Mouse (Mus musculus) kidney, postnatal 36 days (tissue): ENCODE measurements around the gene Krtcap2.
"Not testable (repeated sequence)": the region's sequence is repeated elsewhere in the genome, so short reads cannot be mapped to it uniquely, and the experiment has no call there.

Experiments
- DNase-seq, 2 experiments: peaks; one replicate each; pipeline ENCODE4 v3.0.0; 2021 to 2022; ENCODE audit warnings: mixed read lengths in 2 of 2

The Krtcap2 gene

GRCm38 (mm10) chr3:89245688-89246171 is at the start of gene Krtcap2:
TSS of gene Krtcap2 (plus strand) at chr3:89245966.
- DNase-seq, result peak in 1 of 2 experiments; percentile 35

- peak; percentile 92 to 94 for DNase-seq
Observed at GRCm38 (mm10) chr3:89195979-89196877, 49.5 kb upstream of the Krtcap2 start.

DNA sequence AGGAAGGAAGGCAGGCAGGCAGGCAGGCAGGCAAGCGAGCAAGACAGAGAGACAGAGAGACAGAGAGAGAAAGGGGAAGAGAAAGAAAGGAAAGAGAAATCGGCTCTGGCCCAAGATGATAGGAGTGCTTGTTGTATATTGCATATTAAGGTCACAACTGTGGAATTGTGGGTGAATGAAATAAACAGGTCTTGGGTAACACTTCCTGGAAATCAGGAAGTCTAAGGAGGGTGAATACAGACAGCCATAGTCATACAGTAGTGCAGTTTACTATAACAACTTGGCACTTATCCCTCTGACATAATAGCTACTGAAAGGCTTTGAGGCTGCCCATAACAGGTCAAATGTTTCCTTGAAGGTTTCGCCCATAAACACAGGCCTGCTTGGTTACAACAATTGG is 45.9 kb upstream of the Krtcap2 start:
- DNase-seq, result no peak

DNA sequence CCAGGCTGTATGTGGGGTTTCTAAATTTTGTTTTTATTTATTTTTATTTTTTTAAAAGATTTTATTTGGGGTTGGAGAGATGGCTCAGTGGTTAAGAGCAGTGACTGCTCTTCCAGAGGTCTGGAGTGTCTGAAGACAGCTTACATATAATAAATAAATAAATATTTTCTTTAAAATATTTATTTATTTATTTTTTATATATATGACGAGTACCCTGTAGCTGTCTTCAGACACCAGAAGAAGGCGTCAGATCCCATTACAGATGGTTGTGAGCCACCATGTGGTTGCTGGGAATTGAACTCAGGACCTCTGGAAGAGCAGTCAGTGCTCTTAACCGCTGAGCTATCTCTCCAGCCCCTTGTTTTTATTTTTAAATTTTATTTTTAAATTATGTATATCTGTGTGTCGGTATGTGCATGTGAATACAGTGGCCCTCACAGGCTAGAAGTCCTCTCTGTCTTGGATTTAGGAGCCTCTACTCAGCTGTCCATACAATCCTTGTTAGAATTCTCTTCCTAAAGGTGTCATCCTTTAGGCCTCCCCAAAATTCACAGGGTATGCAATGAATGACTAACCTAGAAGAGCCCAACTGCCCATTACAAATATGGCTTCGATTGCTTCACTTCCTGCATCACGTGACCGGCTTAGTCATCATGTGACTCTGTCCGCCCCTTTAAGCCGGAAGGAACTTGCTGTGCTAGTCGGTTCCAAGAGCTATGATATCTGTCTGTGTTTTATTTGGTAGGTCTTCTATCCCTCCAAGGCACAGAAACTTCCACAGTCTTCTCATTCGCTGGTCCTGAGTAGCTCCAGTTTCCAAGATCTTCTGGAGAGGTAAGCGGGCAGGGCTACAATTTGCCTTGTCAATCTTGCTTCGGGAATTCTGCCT is 43.3 kb upstream of the Krtcap2 start, which contains the start of gene Gba:
Gene Gba, plus strand, starts transcription at position 676 of the 889 bp plus-strand sequence.
- DNase-seq, result peak; percentile 87 to 88

GRCm38 (mm10) chr3:89203142-89203514 is 42.6 kb upstream of the Krtcap2 start:
- no peak for DNase-seq

DNA sequence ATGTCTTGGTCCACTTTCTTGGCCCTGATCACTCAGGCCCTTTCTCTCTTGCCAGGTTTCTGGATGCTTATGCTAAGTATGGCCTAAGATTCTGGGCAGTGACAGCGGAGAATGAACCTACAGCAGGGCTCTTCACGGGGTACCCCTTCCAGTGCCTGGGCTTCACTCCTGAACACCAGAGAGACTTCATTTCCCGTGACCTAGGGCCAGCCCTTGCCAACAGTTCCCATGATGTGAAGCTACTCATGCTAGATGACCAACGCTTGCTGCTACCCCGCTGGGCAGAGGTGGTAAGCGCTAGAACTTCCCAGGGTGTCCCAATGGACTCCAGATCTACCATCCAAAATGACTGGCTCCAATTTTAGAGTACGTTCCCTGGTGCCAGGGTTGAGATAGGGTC is 39.7 kb upstream of the Krtcap2 start:
- DNase-seq, result no peak

DNA sequence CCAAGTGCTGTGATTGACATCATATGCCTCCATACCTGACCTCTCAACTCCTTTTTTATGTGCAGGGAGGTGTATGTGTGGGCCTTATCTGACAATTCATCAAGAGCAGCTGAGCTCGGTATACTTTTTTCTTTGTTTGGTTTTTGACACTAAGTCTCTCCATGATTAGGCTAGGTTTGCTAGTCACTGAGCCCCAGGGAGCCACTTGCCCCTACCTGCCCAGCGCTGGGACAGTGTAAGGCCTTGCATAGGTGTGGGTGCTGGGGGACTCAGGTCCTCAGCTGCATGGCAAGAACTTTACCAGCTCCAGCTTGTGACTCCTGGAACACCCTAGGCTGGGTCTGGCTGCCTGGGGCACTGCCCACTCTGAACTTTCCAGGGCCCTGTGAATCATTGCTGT is 39.1 kb upstream of the Krtcap2 start:
- DNase-seq, result no peak

GRCm38 (mm10) chr3:89208075-89208657 is 37.6 kb upstream of the Krtcap2 start:
- no peak for DNase-seq

GRCm38 (mm10) chr3:89208736-89209135 is 37.0 kb upstream of the Krtcap2 start:
- DNase-seq, result no peak

DNA sequence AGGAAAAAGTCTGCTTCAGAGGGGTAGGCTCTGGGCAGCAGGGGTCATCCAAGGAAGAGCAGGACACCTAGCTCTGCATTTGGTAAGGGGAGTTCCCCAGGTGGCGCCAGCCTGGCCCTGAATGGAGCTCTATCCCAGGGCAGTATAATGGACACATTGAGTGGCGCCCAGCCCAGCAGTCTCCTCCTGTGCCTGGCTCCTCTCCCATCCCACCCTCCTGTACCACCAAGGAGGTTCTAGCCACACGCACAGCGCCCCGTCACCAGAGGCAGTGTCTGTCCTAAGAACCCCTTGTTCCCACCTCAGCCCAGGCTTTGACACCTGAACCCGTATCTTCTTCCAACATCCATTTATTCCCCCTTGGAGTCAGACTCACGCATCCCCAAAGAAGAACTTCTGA is 36.0 kb upstream of the Krtcap2 start:
- DNase-seq, result no peak

DNA sequence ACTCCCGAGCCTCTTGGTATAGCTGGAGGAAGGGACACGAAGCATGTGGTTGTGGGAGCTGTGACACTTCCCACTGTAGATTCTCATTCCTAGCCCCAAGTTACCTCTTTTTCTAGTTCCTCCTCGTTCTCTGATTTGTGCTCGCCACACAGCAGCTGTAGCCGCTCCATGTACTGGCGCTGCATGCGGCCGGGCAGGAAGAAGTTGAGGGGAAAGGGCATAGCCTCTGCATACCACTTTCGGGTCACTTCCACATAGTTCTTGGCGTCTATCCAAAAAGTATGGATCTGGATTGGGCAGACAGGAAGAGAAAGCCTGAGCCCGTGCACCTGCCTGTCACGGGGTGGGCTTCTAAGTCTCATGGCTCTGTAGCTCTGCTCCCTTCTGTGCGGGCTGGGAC is 35.6 kb upstream of the Krtcap2 start:
- peak in 1 of 2 experiments; percentile 45 for DNase-seq

DNA sequence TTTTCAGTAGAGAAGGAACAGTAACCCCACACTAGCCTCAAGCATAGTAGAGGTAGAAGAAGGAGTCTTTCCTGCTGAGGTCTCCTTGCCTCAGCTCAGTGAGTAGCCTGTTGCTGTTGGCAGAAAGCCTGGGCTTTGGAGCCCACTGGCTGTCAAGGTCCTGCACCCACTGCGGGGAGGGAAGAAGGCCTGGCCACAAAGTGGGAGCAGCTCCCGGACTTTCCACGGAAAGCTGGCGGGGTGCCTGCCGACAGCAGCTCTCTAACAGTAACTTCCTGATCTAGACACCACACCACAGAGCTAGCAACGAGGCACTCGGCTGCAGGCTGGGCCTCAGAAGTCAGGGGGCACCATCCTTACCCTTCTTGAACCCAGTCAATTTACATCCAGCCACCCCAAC is 35.0 kb upstream of the Krtcap2 start:
- peak; percentile 29 to 68 for DNase-seq

DNA sequence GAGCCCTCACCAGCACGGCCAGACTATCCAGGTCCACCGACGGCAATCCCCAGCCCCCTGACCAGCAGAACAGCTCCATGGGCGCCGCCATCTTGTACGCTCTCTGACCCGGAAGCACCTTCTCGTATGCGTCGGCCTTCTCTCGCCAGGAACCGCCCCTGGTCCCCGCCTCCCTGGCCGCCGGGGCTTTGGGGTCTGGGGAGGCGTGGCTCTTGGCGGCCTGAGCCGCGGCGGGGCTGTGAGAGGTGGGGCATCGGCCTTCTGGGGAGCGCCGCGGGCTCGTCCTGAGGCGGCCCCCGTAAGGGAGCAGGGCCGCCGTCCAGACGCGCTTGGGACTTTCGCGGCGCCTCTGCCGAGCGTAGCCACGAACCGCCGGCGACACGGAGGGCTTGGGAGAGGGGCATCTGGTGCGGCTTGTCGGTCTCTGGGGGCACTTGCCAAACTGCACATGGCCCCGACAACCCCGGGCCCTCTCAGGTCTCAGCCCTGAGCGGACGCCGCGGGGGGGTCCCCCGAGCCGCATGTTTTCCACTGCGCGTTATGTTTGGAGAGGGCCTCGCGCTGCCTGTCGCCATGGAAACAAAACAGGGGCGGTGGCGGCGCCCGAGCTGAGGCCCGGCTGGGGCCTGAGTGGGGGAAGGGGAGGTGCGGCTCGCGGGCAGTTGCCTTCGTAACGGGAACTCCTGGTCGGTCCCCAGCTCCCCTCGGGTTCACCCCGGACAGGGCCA is 31.8 kb upstream of the Krtcap2 start:
- peak; percentile 94 to 97 for DNase-seq

DNA sequence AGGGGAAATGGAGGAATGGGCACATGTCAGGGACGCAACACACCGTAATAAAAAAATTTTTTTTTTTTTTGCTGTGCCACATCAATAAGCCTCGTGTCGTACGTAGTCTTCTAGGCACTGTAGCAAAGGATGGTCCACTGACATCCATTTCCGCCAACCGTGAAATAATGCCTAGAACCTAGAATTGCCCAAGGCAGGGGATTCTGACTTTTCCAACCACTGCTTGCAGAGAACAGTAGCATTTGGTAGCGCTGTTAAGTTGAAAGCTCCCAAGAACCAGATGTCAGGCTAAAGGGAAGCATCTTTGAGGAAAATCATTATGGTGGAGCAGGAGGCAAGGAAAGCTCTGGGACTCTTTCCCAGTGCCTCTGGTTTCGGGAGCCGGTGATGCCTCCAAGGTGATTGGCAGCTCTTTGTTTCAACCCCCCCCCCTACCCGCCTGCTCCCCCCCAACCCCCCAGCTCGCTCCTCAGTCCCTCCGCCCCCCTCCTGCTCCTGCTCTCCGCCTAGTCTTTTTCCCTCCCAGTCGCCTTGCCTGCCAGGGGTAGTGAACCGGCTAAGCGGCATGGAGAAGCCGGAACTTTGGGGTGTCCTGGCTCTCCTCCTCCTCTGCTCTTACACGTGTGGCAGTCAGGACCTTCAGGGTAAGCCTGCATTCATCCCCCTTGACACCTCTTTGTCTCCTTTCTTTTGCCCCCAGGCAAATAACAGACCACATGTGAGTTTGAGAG is 30.9 kb upstream of the Krtcap2 start, which contains the start of gene Thbs3:
Gene Thbs3, plus strand, starts transcription at position 500 of the 731 bp plus-strand sequence.
- DNase-seq, result peak in 1 of 2 experiments; percentile 29

DNA sequence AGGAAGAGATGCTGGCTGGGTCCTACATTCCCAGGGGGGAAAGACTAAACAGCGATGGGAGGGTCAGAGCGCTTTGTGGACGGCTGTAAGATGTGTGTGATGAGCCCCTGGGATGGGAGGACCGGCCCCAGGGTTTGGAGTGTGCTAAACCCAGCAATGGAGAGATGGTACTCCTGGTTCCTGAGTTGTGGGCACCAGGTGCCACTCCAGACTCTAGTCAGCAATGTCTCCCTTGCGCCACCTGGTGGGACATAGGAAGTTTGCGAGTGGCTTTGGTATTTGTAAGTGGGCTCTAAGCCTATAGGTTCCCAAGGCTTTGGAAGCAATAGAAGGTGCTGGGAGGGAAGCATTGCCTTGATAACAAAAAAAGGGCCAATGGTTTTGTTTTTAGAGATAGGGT is 29.9 kb upstream of the Krtcap2 start:
- DNase-seq, result peak; percentile 87 to 92

DNA sequence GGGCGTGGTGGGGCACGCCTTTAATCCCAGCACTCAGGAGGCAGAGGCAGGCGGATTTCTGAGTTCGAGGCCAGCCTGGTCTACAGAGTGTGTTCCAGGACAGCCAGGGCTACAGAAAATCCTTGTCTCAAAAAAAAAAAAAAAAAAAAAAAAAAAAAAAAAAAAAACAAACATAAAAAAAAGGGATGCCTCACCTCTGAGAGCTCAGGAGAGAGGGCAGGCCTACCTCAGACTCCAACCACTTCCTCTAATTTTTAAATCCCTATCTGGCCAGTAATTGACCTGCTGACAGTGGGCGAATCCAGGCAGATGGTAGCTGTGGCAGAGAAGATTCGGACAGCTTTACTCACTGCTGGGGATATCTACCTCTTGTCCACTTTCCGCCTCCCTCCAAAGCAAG is 29.4 kb upstream of the Krtcap2 start:
- not testable (repeated sequence) for DNase-seq

DNA sequence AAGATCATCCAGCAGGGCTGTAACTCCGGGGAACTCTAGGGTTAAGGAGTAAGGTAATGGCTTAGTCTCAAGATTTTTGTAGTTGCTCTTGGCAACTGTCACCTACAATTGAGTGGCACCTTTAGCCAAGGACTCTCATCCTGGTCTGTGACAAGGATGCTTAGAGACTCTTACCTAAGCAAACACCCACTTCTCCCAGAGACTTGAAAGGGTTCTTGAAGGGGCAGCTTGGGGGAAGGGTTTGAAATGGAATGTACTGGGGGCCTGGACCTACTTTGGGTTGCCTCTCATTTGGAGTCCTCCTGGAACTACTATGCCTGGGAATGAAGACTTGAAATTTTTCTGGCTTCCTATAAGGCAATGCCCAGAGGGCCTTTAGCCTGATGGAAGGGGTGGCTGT is 27.5 kb upstream of the Krtcap2 start:
- no peak for DNase-seq

GRCm38 (mm10) chr3:89219546-89219945 is 26.2 kb upstream of the Krtcap2 start:
- no peak for DNase-seq

- no peak for DNase-seq
Observed at GRCm38 (mm10) chr3:89221167-89221566, 24.6 kb upstream of the Krtcap2 start.

GRCm38 (mm10) chr3:89224796-89225195 is 21.0 kb upstream of the Krtcap2 start:
- DNase-seq, result no peak

GRCm38 (mm10) chr3:89225321-89225815 is 20.4 kb upstream of the Krtcap2 start:
- no peak for DNase-seq
